Mouse (Mus musculus) neural tube, embryonic 10.5 days (tissue): ENCODE results near the gene Med21.

Source experiments
- DNase-seq: peaks from one replicate; pipeline ENCODE4 v3.0.0-alpha.2; 2017; ENCODE audit warnings: low spot score; ENCODE audit errors: extremely low spot score

Gene Med21

DNA sequence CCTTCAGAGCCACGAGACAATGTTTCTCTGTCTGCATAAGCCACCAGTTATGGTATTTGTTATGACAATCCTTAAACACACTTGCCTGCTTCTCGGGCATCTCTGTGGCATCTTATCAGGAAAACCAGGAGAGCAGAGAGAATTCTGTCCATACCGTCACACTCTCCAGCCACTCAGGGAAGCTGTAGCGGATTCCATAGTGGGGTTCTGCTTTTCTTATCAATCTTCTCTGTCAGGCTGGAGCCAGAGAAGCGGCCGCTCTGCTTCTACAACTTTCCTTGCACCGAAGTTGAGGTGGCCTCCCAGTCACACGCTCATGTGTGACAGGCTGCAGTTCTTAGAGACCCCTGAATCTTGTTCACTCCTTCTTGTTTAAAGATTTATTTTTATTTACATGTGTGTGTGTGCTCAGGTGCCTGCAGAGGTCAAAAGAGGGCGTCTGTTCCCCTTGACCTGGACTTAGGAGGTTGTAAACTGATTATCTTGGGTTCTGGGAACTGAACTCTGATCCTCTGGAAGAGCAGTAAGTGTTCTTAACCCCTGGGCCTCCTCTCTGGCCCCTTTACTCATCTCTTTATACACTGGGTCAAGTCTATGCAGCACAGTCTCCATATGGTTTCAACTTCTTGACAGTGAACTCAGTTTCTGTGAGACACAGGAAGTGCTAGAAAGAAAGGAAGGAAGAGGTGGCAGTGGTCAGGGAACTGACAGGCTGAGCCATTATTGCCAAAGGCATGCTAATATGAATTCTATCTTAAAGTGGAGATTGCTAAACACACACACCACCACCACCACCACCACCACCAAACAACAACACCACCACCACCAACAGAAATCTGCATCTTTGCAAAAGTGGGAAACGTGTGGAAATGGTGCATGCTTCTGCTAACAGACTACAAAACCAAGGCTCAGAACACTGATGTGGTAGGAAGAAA, 36.1 kb downstream of the Med21 start:
- DNase-seq, result no peak

DNA sequence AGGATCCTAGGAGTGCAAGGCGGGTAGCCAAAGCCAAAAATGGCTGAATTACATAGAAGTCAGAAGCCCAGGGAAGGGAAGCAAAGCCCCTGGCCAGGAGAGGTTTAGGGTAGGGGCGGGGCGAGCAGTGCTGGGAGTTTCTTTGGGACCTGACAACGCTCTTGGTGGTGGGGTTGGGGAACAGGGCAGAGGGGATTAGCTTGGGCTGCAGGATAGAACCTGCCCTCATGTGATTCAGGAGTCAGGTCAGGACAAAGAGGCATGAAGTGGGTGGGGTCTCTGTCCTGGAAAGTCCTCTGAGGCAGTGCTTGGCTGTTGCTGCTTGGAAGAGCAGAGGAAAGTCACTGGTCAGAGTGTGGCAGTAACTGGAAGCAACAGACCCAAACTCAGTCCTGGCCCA, 41.5 kb downstream of the Med21 start:
- DNase-seq, result no peak

DNA sequence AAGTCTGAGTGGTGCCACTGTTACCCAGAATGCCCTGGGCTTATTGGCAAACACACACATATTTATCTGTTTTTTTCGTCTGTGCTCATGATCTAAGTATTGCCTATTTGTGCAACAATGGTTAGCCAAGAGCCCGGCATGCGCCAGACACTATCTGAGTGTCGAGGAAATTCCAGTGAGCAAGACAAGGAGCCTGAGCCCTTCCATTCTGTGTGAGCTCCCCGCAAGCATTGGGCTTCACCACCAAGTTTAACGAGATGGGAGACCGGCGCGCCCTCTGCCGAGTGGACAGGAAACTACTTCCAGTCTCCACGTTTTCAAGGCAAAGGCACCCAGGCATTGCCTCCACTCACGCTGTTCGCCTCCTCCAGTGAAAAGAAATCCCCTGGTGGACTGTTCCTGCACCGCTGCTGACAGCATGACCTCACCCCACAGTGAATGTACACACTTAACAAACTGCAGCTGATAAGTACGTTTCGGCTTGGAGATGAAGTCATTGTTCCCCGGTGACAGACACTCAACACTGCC, 43.5 kb downstream of the Med21 start:
- DNase-seq, result no peak

DNA sequence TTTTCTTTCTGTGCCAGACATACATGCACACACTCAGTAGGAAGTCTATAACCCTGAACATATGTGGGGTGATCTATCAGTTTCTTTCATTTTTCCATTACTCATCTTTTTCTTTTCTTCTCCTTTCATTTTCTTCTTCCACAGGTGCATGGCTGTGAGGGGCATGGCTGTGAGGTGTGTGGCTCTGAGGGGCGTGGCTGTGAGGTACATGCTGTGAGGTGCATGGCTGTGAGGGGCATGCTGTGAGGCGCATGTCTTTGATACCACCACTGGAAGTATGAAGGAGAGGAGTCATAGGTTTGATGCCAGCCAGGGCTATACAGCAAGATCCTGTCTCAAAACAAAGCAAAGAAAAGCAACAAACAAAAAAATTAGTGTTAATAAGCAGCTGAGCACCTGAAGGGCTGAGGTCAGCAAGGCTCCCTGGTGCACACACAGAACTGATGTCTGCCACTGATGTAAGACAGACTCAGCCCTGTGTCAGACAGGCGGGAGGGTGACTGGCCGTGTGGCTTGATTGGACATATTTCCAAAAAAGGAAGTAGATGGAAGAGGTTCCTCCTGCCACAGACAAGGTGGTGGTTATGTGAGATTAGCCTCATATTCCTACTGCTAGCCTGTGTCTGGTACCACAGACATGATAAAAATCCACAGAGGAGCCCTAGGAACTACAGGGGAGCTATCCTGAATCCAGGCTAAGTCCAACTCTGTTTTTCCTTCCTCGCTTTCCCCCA, 44.3 kb downstream of the Med21 start:
- no peak for DNase-seq

DNA sequence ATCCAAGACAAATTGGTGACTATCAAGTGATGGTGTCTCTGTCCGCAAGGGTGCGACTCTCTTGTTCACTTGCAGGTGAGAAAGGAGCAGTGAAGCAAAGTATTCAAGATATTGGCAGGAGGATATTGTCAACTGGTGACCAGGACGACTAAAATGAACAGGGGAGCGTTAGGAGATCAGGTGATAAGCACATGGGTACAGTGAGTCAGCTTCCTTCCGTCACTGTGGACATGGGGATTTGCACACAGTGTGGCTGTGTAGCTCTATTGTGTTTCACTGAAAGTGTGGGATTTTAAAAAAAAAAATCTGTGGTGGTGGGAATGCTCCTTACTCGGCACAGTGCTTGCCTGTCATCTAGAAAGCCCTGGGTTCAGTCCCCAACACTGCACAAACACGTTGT, 45.7 kb downstream of the Med21 start:
- DNase-seq, result no peak

DNA sequence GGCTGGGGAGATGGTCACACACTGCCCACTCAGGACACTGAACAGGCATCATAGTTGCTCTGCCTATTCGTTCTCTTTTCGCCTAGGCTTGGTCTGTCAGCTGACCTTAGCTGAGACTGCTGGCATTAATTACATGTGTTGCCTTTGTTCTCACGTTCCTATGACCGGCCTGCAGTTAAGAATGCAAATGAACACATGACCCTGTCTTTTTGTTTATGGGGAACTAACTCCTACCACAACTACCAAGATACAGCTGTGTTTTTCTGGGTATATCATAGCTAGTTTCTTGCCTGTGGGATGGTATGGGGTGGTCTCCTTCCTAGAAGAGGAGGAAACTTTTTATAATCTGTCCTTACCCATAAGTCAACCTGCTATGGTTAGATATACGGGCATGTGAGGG, 46.5 kb downstream of the Med21 start:
- no peak for DNase-seq

DNA sequence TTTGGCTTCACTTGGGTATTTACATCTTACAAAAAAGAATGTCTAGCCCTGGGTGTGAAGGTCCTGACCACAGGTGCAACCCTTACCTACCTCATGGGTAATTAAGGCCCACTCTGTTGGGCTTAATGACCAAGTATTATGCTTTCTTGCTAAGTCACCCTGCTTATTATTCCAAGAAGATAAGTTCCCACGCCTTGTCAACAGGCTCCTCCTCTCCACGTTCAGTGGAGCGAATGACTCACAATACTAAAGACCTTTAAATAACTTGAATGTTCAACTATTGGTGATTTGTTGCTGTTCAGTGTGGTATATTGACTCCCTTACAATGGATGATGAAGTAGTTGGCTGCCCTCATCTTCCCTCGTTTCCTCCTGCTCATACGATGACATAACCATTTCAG, 55.4 kb downstream of the Med21 start:
- DNase-seq, result no peak

DNA sequence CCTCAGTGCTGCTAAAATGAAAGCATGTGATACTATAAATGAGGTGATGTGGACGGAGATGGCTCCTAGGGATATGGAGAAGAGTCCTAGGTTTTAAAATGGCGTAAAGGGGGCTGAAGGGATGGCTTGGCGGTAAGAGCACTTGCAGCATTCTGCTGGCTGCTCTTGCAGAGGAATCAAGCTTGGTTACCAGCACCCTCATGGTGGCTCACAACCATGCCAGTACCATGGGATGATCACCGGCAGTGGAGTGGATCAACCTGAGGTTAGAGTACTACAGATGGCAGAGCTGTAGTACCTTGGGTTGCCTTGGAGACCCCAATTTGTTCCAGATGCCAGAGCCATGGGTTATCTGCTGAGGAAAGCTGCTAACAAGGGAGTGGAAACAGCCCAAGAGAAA, 56.0 kb downstream of the Med21 start:
- no peak for DNase-seq
